Mouse (Mus musculus): ENCODE results near the gene Acad9.

DNA sequence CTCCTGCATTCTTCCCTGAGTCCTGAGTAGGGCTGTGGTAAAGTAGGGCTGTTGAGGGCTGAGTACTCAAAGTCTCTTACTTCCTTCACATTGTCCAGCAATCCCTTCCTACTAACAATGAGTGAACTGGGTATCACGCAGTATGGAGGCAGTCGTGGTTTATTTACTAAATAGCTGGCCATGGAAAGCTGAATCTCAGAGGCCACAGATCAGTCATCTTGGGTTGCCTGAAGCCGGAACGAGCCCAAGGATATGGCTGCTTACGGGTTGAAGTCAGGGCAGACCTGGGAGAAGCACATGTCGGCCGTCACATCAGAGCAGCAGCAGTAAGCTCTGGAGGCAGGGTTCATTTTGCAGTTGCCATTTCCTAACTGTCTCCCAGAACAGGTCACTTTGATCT lies 17.6 kb downstream of the Acad9 start:
- TF ChIP-seq TAL1 (IDR thresholded peaks at IDR 0.05; ENCODE audit: low read length): no peak
- no peak for TF ChIP-seq GATA1 (IDR thresholded peaks at IDR 0.05; ENCODE audit: low read length)
